Mouse (Mus musculus): Measurements from ENCODE around the gene Zfp169. TPM values are rescaled to one million over a fixed set of nuclear protein-coding genes. Genes with fewer than 3 reads are reported as not detected.

Gene Zfp169
- polyA plus RNA-seq, 1 experiment, result 9.3 TPM

DNA sequence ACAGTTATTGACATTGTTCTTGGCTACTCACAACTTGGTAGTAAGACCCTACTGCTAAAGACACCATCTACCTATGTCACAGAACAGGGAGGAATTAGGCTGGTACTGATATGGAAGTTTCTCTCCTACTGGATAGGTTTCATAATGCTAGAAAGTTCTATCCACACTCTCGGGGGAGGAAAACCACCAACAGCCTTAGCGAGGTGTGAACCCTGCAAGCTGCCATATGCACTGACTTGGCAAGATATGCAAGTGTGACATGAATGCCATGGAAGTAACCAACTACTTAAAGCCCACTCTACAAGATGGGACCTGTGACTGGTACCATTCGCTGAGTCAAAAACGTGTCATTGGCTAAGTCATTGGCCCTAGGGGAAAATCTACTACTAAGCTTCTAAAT lies 29.6 kb downstream of the Zfp169 start:
- no peak overlapping the region for H3K27ac ChIP-seq (ENCODE audit: insufficient read depth, low read length)
- no peaks in the 10 kb centered on the region for H3K4me1 ChIP-seq (ENCODE audit: control insufficient read depth, insufficient read depth, low read length)
- TF ChIP-seq CTCF (IDR thresholded peaks at IDR 0.05; ENCODE audit: borderline replicate concordance, insufficient read depth, low read length) (no peak), POLR2A (IDR thresholded peaks at IDR 0.05; ENCODE audit: low read depth, low read length) (no peak)
- H3K4me3 ChIP-seq (ENCODE audit: insufficient read depth, low read length), result no peak overlapping the region

DNA sequence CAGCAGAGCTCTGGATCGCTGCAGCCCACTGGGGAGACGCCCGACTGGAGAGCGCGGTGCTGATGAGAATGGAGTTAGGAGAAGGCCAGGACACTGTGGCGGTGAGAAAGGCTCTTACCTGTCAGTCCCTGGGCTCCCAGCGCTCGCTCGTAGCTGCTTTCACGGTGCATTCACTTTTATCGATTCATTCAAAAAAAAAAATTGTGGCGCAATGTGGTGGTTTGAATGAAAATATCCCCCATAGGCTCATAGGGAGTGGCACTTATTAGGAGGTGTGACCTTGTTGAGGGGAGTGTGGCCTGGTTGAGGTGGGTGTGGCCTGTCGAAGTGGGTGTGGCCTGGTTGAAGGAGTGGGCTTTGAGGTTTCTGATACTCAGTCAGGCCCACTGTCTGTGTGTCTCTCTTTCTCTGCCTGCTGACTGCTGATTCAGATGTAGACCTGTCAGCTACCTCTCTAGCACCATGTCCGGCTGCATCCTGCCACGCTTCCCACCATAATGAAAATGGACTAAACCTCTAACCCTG lies 44.5 kb downstream of the Zfp169 start:
- Histone ChIP-seq H3K4me1 (ENCODE audit: control insufficient read depth, insufficient read depth, low read length) (no peaks in the 10 kb centered on the region), H3K4me3 (ENCODE audit: insufficient read depth, low read length) (no peak overlapping the region), H3K27ac (ENCODE audit: insufficient read depth, low read length) (no peak overlapping the region)
- no peak for TF ChIP-seq POLR2A (IDR thresholded peaks at IDR 0.05; ENCODE audit: low read depth, low read length)
- TF ChIP-seq CTCF (IDR thresholded peaks at IDR 0.05; ENCODE audit: borderline replicate concordance, insufficient read depth, low read length), result no peak

DNA sequence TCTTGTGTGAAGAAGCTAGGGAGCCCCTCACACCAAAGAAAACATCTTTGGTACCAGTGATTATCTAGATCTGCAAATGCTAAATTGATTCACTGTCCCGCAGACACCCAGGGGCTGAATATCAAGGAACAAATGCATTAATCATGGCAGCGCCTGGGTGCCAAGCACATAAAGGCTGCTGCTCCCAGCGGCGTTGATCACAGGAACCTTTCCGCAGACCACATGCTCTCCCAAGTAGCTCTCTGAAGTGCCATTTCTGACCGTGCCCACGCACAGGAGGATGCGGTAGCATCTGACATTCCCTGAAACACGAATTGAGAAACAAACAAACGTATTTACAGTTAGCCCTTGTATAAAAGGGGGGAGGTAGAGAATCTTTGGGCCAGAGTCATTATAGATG lies 47.1 kb downstream of the Zfp169 start:
- no peak overlapping the region for H3K4me3 ChIP-seq (ENCODE audit: insufficient read depth, low read length)
- no peaks in the 10 kb centered on the region for H3K4me1 ChIP-seq (ENCODE audit: control insufficient read depth, insufficient read depth, low read length)
- TF ChIP-seq POLR2A (IDR thresholded peaks at IDR 0.05; ENCODE audit: low read depth, low read length) (no peak), CTCF (IDR thresholded peaks at IDR 0.05; ENCODE audit: borderline replicate concordance, insufficient read depth, low read length) (no peak)
- H3K27ac ChIP-seq (ENCODE audit: insufficient read depth, low read length), result no peak overlapping the region

DNA sequence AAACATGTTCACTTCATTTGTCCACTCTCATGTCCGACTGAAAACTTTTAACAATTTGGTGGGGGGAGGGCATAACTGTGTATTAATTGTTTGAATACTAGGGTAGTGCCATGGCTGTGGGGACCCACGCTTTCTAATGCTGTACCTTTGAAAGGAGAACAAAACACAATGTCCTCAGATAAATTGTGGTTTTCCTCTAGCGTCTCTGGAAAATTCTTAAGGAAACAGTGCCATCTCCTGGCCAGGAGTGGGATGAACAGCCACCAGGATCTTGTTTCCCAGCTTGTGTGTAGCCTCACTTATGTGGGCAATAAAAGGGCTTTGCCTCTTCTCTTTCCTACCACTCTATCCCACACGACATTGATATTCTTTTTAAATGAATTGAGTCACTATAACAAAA lies 49.1 kb downstream of the Zfp169 start:
- H3K27ac ChIP-seq (ENCODE audit: insufficient read depth, low read length), result no peak overlapping the region
- no peak overlapping the region for H3K4me3 ChIP-seq (ENCODE audit: insufficient read depth, low read length)
- no peaks in the 10 kb centered on the region for H3K4me1 ChIP-seq (ENCODE audit: control insufficient read depth, insufficient read depth, low read length)
- no peak for TF ChIP-seq POLR2A (IDR thresholded peaks at IDR 0.05; ENCODE audit: low read depth, low read length)
- TF ChIP-seq CTCF (IDR thresholded peaks at IDR 0.05; ENCODE audit: borderline replicate concordance, insufficient read depth, low read length), result peak; percentile 45; the same call in 1 of the 2 replicates

DNA sequence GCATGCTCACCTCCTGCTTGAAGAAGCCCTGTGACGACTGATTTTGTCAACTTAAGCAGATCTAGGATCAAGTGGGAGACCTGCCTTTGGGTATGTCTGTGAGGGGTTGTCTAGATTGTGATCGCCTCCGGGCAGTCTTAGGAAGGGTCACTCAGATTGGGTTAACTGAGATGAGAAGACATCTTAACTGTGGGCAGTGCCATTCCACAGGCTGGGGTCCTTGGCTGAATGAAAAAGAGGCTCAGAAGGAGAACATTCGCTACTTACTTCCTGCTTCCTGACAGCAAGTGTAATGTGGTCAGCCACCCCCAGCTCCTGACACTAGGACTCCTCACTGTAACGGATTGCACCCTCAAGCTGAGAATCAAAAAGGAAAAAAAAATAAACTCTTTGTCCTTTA lies 54.0 kb downstream of the Zfp169 start:
- Histone ChIP-seq H3K27ac (ENCODE audit: insufficient read depth, low read length) (no peak overlapping the region), H3K4me3 (ENCODE audit: insufficient read depth, low read length) (no peak overlapping the region), H3K4me1 (ENCODE audit: control insufficient read depth, insufficient read depth, low read length) (no peaks in the 10 kb centered on the region)
- TF ChIP-seq CTCF (IDR thresholded peaks at IDR 0.05; ENCODE audit: borderline replicate concordance, insufficient read depth, low read length) (no peak), POLR2A (IDR thresholded peaks at IDR 0.05; ENCODE audit: low read depth, low read length) (no peak)

DNA sequence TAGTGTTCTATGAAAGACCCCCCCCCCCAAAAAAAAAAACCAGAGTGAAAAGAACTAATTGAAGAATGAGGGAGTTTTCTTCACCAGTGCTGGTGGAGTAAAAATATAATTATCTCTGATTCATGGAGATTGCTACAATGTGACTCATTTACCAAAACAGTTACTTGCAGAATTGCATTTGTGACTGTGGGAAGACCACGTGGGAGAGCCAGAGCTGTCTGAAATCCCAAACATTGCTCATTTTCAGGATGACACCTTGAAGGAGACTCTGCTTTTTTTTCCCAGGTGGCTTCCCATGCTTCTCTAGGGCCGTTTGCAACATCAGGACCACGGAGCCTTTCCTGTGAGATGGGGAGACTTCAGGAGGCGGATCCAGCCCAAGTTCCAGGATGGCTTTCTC lies 65.1 kb downstream of the Zfp169 start:
- H3K4me3 ChIP-seq (ENCODE audit: insufficient read depth, low read length), result no peak overlapping the region
- H3K4me1 ChIP-seq (ENCODE audit: control insufficient read depth, insufficient read depth, low read length), result peaks cover 6% of the 10 kb centered on the region
- TF ChIP-seq CTCF (IDR thresholded peaks at IDR 0.05; ENCODE audit: borderline replicate concordance, insufficient read depth, low read length) (no peak), POLR2A (IDR thresholded peaks at IDR 0.05; ENCODE audit: low read depth, low read length) (no peak)
- H3K27ac ChIP-seq (ENCODE audit: insufficient read depth, low read length), result peak overlapping the region; percentile 38; the same call in 1 of the 2 replicates

DNA sequence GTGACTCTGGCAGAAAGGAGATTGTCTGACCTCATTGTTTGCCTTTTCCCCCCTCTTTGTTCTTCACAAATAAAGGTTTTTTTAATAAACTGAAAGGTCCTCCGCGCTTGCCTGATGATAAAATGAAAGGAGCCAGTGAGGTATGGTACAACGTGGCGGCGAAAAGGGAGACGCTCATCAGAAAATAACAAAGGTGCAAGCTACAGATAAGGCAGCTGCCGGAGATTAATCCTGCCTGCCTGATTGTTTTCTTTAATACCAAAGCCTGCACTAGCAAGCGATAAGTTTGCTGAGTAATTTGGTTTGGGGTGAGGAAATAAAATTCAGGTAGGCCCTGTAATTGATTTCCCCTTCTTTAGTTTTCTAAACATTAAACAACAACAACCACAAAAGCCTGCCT lies 69.3 kb downstream of the Zfp169 start:
- no peak overlapping the region for H3K27ac ChIP-seq (ENCODE audit: insufficient read depth, low read length)
- H3K4me1 ChIP-seq (ENCODE audit: control insufficient read depth, insufficient read depth, low read length), result peaks cover 6% of the 10 kb centered on the region
- H3K4me3 ChIP-seq (ENCODE audit: insufficient read depth, low read length), result no peak overlapping the region
- TF ChIP-seq CTCF (IDR thresholded peaks at IDR 0.05; ENCODE audit: borderline replicate concordance, insufficient read depth, low read length) (no peak), POLR2A (IDR thresholded peaks at IDR 0.05; ENCODE audit: low read depth, low read length) (no peak)

DNA sequence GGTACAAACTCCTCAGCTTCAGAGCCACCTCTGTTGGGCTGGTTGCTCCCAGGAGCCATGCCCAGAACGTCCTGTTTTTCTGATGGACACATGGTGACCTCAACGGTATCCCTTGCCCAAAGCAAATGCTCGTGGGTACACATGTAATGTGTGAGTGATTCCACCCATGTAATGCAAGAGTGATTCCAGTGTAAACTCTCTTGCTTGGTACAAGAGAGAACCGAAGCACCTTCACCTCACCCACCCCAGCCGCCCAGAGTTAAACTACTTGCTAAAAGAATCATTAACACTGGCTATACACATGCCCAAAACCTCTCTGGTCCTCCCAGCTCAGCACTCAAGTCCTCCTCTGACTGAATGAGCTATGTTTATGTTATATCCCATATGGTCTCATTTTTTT lies 74.9 kb downstream of the Zfp169 start:
- no peak overlapping the region for H3K27ac ChIP-seq (ENCODE audit: insufficient read depth, low read length)
- TF ChIP-seq POLR2A (IDR thresholded peaks at IDR 0.05; ENCODE audit: low read depth, low read length), result no peak
- TF ChIP-seq CTCF (IDR thresholded peaks at IDR 0.05; ENCODE audit: borderline replicate concordance, insufficient read depth, low read length), result no peak
- no peaks in the 10 kb centered on the region for H3K4me1 ChIP-seq (ENCODE audit: control insufficient read depth, insufficient read depth, low read length)
- H3K4me3 ChIP-seq (ENCODE audit: insufficient read depth, low read length), result no peak overlapping the region

Other genes with a start within 250 kb of the Zfp169 start
- 1.7 and 1.8 TPM in 2 replicates for gene A830005F24Rik, start 119 bp upstream of the Zfp169 start, polyA plus RNA-seq (2011; ENCODE audit: insufficient read length, low read depth, missing spikeins)
- gene Ptpdc1, start 112.2 kb upstream of the Zfp169 start, polyA plus RNA-seq (2011; ENCODE audit: insufficient read length, low read depth, missing spikeins), result 15.4 and 15.7 TPM in 2 replicates
- gene Barx1, start 149.5 kb upstream of the Zfp169 start, polyA plus RNA-seq (2011; ENCODE audit: insufficient read length, low read depth, missing spikeins), result 0.94 and 4.7 TPM in 2 replicates